Mouse (Mus musculus) stomach, postnatal 0 days (tissue): Measurements from ENCODE around the gene Fetub.

Experiments
- CTCF ChIP-seq: IDR thresholded peaks from 2 replicates; pipeline ENCODE4 v1.5.1; 2016; ENCODE audit warnings: antibody characterized with exemption, low read depth, mild to moderate bottlenecking, moderate library complexity
- EP300 ChIP-seq: optimal IDR thresholded peaks from 2 replicates; pipeline ENCODE3; 2016; ENCODE audit warnings: antibody characterized with exemption

DNA sequence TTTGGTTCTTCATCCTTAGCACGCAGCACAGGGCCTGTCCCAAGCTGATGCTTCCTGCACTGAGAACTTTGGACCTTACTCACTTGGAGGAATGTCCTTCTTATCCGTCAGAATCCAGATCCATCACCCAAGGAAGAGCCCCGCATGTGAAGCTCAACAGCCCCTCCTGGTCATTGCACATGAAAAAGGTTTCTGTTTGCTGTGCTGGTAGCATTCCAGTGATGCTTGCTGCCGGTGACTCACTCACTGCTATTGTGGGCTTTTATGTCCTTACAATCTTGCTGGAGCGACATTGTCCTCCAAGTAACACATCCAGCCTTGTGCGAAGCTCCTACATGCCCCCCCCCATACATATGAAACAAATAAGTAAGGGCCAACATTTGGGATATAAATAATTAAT, 5.2 kb upstream of the Fetub start:
- TF ChIP-seq CTCF (no peak), EP300 (no peak)
